Mouse (Mus musculus) CD8-positive naive resting alpha-beta T cell, adult 2 months (primary cell): ENCODE data around the gene Mat1a.

Source experiments
- DNase-seq, 2 experiments: peaks; one replicate each; pipeline ENCODE4 v3.0.0; 2022; ENCODE audit warnings: low read depth in 2 of 2, low spot score in 2 of 2

Gene Mat1a

DNA sequence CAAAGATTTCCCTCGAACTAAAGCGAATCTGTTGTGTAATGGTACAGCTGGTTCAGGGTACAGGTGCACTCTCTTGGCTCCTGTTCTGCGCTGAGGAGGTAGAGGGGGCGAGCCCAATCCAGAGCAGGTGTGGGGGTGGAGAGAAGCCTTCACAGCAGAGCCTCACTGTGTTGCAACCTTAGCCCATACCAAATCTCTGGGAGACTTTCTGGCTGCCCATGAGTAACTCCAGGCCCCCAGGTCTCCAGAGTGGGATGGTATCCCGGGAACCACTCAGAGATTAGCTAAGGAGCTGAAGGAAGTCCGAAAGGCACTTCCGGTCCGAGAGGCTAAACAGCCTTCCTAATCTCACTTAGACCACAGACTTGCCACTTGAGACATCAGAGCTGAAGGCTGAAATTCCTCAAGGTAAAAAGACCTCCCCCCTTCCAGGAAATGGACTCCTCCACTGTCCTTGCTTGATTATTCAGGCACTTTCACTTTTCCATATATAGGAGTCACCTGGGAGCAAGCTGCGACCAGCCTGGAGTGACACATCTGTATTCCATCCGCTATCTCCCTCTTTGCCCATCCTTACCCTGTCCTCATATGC, at the start of gene Mat1a:
Gene Mat1a, plus strand, starts transcription at position 183 of the 592 bp plus-strand sequence.
- DNase-seq = no peak

GRCm38 (mm10) chr14:41065168-41065567, 39.7 kb upstream of the Mat1a start:
- no peak for DNase-seq

GRCm38 (mm10) chr14:41066416-41066815, 38.4 kb upstream of the Mat1a start:
- DNase-seq = no peak

GRCm38 (mm10) chr14:41069108-41069507, 35.7 kb upstream of the Mat1a start, which contains the start of gene Dydc2:
Gene Dydc2 (minus strand): TSS chr14:41069208.
- no peak for DNase-seq

DNA sequence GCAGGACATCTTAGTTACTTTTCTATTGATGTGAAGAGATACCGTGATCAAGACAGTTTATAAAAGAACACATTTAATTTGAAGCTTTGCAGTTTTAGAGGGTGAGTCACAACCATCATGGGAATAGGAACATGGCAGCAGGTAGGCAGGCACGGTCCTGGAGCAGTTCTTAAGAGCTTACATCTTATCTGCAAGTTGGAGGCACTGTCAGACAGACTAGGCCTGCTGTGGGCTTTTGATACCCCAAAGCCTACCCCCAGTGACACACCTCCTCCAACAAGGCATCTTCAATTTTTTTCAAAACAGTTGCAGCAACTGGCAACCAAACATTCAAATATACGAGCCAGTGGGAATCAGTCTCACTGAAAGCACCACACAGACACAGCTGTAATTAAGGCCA, 34.5 kb upstream of the Mat1a start:
- no peak for DNase-seq

- no peak for DNase-seq
These were observed 32.4 kb upstream of the Mat1a start, which contains the start of gene Dydc1 for GRCm38 (mm10) chr14:41072229-41072943. Gene Dydc1 (plus strand): TSS chr14:41072911.

- DNase-seq = no peak
These were observed 31.9 kb upstream of the Mat1a start for GRCm38 (mm10) chr14:41072944-41073275.

- no peak for DNase-seq
These were observed 22.4 kb upstream of the Mat1a start for GRCm38 (mm10) chr14:41082408-41082807.

GRCm38 (mm10) chr14:41087509-41087908, 17.3 kb upstream of the Mat1a start:
- DNase-seq = peak in 1 of 2 experiments; percentile 6

GRCm38 (mm10) chr14:41090777-41091176, 14.1 kb upstream of the Mat1a start:
- DNase-seq = no peak

DNA sequence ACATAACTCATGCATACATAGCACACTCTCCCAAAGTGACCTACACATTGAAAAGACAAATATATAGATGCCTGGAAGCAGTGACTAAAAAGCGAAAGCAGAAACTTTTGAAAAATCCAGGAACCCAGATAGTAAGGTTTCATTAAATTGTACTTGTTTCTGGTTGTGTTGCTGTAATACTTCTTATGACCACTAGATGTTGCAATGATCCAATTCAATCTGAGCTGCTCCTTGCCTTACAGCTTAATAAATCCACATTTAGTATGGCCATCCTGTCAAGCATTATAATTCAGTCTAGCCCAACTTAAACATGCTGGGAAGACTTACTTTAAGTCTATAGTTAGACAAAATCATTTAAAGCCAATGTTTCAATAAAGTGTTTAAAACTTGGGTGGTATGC, 10.7 kb upstream of the Mat1a start:
- no peak for DNase-seq

DNA sequence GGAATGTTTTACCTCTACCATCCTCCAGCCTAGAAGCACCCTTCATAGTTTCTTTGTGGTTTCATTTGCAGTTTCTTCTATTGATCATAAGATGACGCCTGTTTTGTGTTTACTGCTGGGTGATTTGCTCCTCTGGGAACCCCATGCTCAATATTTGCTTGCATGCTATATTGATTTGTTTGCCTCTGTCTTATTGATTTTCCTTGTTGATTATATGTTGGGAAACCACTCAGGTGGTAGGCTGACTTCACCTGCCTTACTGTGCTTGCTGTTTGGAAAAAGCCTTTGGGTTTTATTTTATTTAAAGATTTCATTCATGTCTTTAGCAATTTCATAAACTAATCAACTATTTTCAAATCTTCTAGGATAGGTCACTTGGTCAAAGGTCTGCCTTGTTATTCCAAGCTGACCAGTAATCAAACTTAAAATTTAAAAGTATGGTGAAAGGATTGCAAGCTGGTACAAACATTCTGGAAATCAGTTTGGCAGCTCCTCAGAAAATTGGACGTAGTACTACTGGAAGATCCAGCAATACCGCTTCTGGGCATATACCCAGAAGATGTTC, 8.5 kb upstream of the Mat1a start:
- DNase-seq = no peak

GRCm38 (mm10) chr14:41098726-41099125, 6.1 kb upstream of the Mat1a start:
- DNase-seq = no peak

- DNase-seq = no peak
These were observed 4.1 kb upstream of the Mat1a start for GRCm38 (mm10) chr14:41100712-41101111.

DNA sequence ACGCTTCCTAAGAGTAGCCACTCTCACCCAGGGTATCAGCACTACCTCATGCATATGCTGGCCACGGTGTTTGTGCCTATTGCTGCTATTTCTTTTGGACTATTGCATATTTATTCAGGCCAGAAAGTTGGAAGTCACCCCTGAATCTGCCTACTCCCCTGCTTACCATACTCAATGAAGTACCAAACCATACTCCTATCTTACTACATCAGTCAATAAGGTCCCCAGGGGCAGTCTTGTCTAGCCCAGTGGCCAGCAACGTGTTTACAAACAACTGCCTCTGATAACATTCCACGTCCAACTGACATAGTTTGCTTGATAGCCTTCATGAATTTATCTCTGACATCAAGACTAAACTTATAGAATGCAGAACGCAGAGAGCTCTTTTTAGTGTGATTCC, 3.6 kb upstream of the Mat1a start:
- no peak for DNase-seq

GRCm38 (mm10) chr14:41102269-41102668, 2.6 kb upstream of the Mat1a start:
- DNase-seq = no peak

DNA sequence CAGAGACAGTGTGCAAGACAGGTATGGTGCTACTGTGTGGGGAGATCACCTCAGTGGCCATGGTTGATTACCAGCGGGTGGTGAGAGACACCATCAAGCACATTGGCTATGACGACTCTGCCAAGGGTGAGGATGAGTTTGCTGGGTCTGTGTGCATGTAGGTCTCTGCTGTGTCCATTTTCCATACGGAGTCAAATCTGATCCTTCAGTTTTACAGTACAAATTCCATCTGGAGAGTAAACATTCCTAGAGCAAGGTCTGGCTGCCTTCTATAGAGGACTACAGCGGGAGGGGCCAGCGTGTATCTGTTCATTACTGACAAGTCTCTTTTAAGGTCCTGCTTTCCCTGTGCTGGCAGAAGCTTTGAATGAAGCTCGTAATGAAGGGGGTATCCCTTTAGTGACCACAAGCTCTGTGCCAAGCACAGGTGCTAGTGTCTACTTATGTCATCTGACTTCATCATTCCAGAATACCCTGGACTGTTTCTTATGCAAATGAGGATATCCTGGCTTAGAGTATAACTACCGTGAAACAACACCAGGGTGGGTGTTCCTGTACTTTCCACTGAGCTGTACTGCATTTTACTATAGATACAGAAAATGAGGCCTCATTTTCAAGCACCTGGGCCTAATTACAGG, 6.3 kb downstream of the Mat1a start:
- DNase-seq = no peak

GRCm38 (mm10) chr14:41112944-41113343, 8.1 kb downstream of the Mat1a start:
- DNase-seq = no peak

GRCm38 (mm10) chr14:41116271-41116670, 11.4 kb downstream of the Mat1a start:
- DNase-seq = no peak

- no peak for DNase-seq
These were observed 19.8 kb downstream of the Mat1a start for GRCm38 (mm10) chr14:41124683-41125082.

DNA sequence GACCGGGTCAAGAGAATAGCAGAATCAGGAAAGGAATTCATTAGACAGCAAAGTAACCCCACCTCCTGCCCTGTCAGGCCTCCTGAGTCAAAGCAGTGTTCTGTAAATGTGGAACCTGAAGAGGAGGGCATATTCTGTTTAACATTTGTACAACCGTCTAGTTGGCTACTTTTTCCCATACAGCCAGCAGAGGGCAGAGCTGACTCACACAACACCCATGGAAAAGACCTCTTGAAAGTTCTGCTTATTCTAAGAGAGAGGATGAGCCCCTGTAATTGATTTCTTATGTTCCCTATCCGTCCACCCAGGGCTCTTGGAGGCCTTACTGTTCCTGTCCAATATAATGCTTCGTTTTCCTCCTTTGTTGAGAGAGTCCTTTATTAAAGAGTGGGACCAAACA, 23.2 kb downstream of the Mat1a start:
- DNase-seq = no peak

- no peak for DNase-seq
These were observed 26.7 kb downstream of the Mat1a start, which contains the start of gene Sftpa1 for GRCm38 (mm10) chr14:41131540-41131939. Gene Sftpa1 (plus strand): TSS chr14:41131782.
